Mouse (Mus musculus) heart, embryonic 14.5 days (tissue): ENCODE measurements around the gene Dctn1. TPM values are rescaled to one million over a fixed set of nuclear protein-coding genes. Genes with fewer than 3 reads are reported as not detected.

Source experiments
- ATAC-seq: fragments of 200-750 bp; cut with Nextera tagmentation; 2 replicates; pipeline ENCODE4 v1.8.0; 2017; ENCODE audit warnings: low read depth, moderate TSS enrichment; ENCODE audit not compliant: insufficient number of reproducible peaks, insufficient read depth, low FRiP score
- H3K27ac ChIP-seq, 2 experiments: fragments of 200-500 bp in 1 of 2; fragments of 300-500 bp in 1 of 2; sonication (generic) in 1 of 2; replicated peaks in 1 of 2; 2 replicates each; pipeline ENCODE4 v1.5.1; 2012 to 2014; ENCODE audit warnings: low read depth in 2 of 2, low read length in 2 of 2, control low read depth in 1 of 2, mild to moderate bottlenecking in 1 of 2, mixed read lengths in 1 of 2; ENCODE audit not compliant: control insufficient read depth in 1 of 2, insufficient read depth in 1 of 2
- H3K27me3 ChIP-seq: fragments of 300-500 bp; sonication (generic); 2 replicates; pipeline ENCODE4 v1.6.1; 2014; ENCODE audit warnings: mild to moderate bottlenecking, low read length, control low read depth; ENCODE audit not compliant: control insufficient read depth, insufficient read depth
- H3K36me3 ChIP-seq: fragments of 300-500 bp; sonication (generic); 2 replicates; pipeline ENCODE4 v1.6.1; 2014; ENCODE audit warnings: mild to moderate bottlenecking, control low read depth, low read length, mixed read lengths; ENCODE audit not compliant: control insufficient read depth, insufficient read depth
- H3K4me1 ChIP-seq, 2 experiments: fragments of 200-500 bp in 1 of 2; fragments of 300-500 bp in 1 of 2; sonication (generic) in 1 of 2; 2 replicates each; pipeline ENCODE4 v1.6.1; 2012 to 2014; ENCODE audit warnings: low read length in 2 of 2, control low read depth in 1 of 2, mixed read lengths in 1 of 2; ENCODE audit not compliant: control insufficient read depth in 2 of 2, insufficient read depth in 2 of 2
- H3K4me2 ChIP-seq: fragments of 300-500 bp; sonication (generic); 2 replicates; pipeline ENCODE4 v1.6.1; 2014; ENCODE audit warnings: mild to moderate bottlenecking, low read length
- H3K4me3 ChIP-seq, 2 experiments: fragments of 200-500 bp in 1 of 2; fragments of 300-500 bp in 1 of 2; sonication (generic) in 1 of 2; 2 replicates each; pipeline ENCODE4 v1.5.1; 2012 to 2014; ENCODE audit warnings: low read length in 2 of 2, mild to moderate bottlenecking in 2 of 2, control low read depth in 1 of 2, low read depth in 1 of 2, moderate library complexity in 1 of 2; ENCODE audit not compliant: control insufficient read depth in 1 of 2, insufficient read depth in 1 of 2
- H3K9ac ChIP-seq: fragments of 300-500 bp; sonication (generic); 2 replicates; pipeline ENCODE4 v1.6.1; 2014; ENCODE audit warnings: mild to moderate bottlenecking, low read length
- H3K9me3 ChIP-seq: fragments of 300-500 bp; sonication (generic); 2 replicates; pipeline ENCODE4 v1.6.1; 2016; ENCODE audit warnings: low read length, control low read depth; ENCODE audit not compliant: control insufficient read depth
- WGBS: fragments of 180-500 bp; shearing (Covaris S2); extraction: QIAGEN DNeasy Blood & Tissue Kit; methylation state at CpG from one replicate; pipeline ENCODE4 v1.1.7; 2014; 5-methylcytosine and 5-hydroxymethylcytosine counted together
- polyA plus RNA-seq: library from polyadenylated mRNA; unstranded; fragments of >200 nt; fragmentation: Nextera tagmentation; extraction: Ambion mirVana; gene quantifications from 2 replicates; pipeline ENCODE4 v1.2.1, GENCODE M21; 2014

Dctn1 gene
- polyA plus RNA-seq, 1 experiment from 2014 or later = 60.2 TPM

GRCm38 (mm10) chr6:83136881-83137575 lies 28.7 kb upstream of the Dctn1 start:
- Histone ChIP-seq H3K4me1 (peaks cover 21 to 31% of the 10 kb centered on the region in 2 experiments), H3K27ac (peak overlapping the region; percentile 99 to 100), H3K4me2 (peak overlapping the region; percentile 85), H3K9me3 (no peaks in the 10 kb centered on the region), H3K36me3 (no peaks in the 10 kb centered on the region; the same call in 1 of the 2 replicates), H3K9ac (peak overlapping the region; percentile 95), H3K4me3 (peak overlapping the region; percentile 63 to 64), H3K27me3 (no peaks in the 10 kb centered on the region)
- peak; percentile 83 for ATAC-seq
- under 1% methylated on average over 25 of the region's 26 CpGs for WGBS

DNA sequence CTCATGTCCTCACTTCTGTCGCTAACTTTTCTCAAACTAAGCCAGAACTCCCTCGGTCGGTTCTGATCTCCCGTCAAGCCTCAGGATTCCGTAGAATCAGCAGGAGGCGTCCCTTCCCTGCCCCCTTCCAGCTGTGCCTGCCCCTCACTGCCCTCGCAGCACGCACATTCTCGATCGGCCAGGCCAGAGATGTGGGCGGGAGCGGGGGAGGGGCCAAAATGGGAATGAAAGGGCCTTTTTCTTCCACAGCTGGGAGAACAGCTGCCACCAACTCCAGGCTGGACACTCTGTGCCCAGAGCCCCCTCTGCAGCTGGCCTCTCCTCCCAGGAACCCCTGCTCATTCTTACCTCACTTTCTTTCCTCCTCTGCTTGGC lies 28.2 kb upstream of the Dctn1 start:
- peak overlapping the region; percentile 63 to 64 for H3K4me3 ChIP-seq
- H3K9ac ChIP-seq = peak overlapping the region; percentile 95
- no peaks in the 10 kb centered on the region for H3K9me3 ChIP-seq
- WGBS = 0% methylated on average over 12 of the region's 12 CpGs
- H3K27ac ChIP-seq = peak overlapping the region; percentile 99 to 100
- H3K27me3 ChIP-seq = no peaks in the 10 kb centered on the region
- H3K4me2 ChIP-seq = peak overlapping the region; percentile 85
- H3K36me3 ChIP-seq = no peaks in the 10 kb centered on the region; the same call in 1 of the 2 replicates
- peaks cover 26 to 35% of the 10 kb centered on the region in 2 experiments for H3K4me1 ChIP-seq
- ATAC-seq = peak; percentile 70

DNA sequence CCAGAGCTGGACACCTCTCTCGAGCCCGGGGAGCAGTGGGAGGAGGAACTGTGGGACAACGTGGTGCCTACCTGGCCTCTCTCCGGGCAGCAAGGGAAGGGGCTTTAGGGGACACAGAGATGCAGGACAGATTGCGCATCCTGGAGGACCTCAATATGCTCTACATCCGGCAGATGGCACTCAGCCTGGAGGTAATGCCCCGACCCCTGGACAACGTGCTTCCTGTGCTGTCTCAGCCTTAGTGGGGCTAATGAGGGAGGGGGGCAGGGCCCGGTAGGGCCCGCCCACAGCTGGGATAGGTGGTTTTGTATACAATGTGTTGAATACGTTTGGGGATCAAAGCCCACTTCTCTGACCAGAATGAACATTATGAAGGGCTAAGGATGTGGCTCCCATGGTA lies 27.7 kb upstream of the Dctn1 start:
- Histone ChIP-seq H3K4me2 (peak overlapping the region; percentile 85), H3K9ac (peak overlapping the region; percentile 95), H3K9me3 (no peaks in the 10 kb centered on the region), H3K4me1 (peaks cover 30 to 38% of the 10 kb centered on the region in 2 experiments), H3K36me3 (no peaks in the 10 kb centered on the region; the same call in 1 of the 2 replicates), H3K27me3 (no peaks in the 10 kb centered on the region), H3K27ac (peak overlapping the region; percentile 99 to 100), H3K4me3 (peak overlapping the region; percentile 63 to 64)
- WGBS = 0% methylated on average over 11 of the region's 11 CpGs
- peak; percentile 32; the same call in 1 of the 2 replicates for ATAC-seq

DNA sequence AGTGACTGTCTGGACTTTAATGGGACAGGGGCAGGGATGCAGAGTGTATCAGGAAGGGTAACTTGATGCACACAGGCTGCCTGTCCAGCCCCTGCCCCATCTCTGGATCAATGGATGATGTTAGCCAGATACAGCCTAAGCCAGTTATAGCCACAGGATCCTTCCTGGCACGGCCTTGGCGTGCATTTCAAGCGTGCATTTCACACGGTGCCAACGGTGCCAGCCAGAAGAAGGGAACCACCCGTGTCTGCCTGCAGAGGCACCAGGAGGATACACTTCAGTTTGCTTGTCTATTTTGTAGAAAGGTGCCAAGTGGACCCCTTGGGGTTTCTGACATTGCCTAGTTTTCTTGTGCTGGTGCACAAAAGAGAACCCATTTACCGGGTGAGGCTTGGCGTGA lies 25.7 kb upstream of the Dctn1 start:
- Histone ChIP-seq H3K4me3 (no peak overlapping the region), H3K9me3 (no peaks in the 10 kb centered on the region), H3K4me1 (peaks cover 30 to 38% of the 10 kb centered on the region in 2 experiments), H3K27ac (no peak overlapping the region), H3K9ac (no peak overlapping the region), H3K36me3 (no peaks in the 10 kb centered on the region; the same call in 1 of the 2 replicates), H3K4me2 (no peak overlapping the region), H3K27me3 (no peaks in the 10 kb centered on the region)
- 91% methylated on average over 8 of the region's 8 CpGs for whole genome bisulfite sequencing
- no peak for ATAC-seq

DNA sequence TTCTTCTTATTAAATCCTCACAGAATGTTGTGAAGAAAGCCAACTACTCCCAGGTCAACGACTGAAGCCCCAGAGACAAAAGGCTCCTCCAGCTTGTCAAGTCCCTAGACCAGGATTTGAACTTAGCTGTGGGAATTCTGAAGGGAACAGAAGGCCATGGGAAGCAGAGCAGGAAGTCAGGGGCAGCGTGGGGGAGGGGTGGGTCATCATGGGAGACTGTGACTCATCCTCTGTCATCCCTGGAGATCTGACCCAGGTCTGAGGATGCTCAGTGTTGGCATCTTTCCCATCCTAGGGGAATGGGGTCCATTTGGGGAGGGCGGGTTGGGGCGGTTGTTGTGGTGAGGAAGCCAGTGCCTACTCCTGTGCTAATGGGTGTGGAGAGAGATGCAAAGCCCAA lies 24.1 kb upstream of the Dctn1 start:
- Histone ChIP-seq H3K27me3 (no peaks in the 10 kb centered on the region), H3K9ac (peak overlapping the region; percentile 79), H3K4me2 (peak overlapping the region; percentile 82), H3K9me3 (no peaks in the 10 kb centered on the region), H3K27ac (peak overlapping the region; percentile 44 to 46), H3K36me3 (peaks cover 6% of the 10 kb centered on the region), H3K4me3 (peak overlapping the region; percentile 39 to 49), H3K4me1 (peaks cover 19 to 28% of the 10 kb centered on the region in 2 experiments)
- 32% methylated on average over 4 of the region's 4 CpGs for WGBS
- no peak for ATAC-seq

- Histone ChIP-seq H3K27me3 (no peaks in the 10 kb centered on the region), H3K4me3 (peak overlapping the region; percentile 39 to 49), H3K9me3 (no peaks in the 10 kb centered on the region), H3K4me1 (peaks cover 18 to 28% of the 10 kb centered on the region in 2 experiments), H3K36me3 (peaks cover 13% of the 10 kb centered on the region), H3K4me2 (peak overlapping the region; percentile 82), H3K9ac (peak overlapping the region; percentile 79), H3K27ac (peak overlapping the region; percentile 44 to 46)
- ATAC-seq = no peak
- 3% methylated on average over 41 of the region's 41 CpGs for WGBS
Measured at GRCm38 (mm10) chr6:83142211-83142731, 23.4 kb upstream of the Dctn1 start.

- no peak for ATAC-seq
- H3K9ac ChIP-seq = peak overlapping the region; percentile 79
- H3K4me1 ChIP-seq = peaks cover 18 to 26% of the 10 kb centered on the region in 2 experiments
- H3K9me3 ChIP-seq = no peaks in the 10 kb centered on the region
- no peak overlapping the region for H3K27ac ChIP-seq
- peak overlapping the region in 1 of 2 experiments; percentile 39; a peak in 1 of 4 replicates for H3K4me3 ChIP-seq
- 41% methylated on average over 11 of the region's 11 CpGs for WGBS
- H3K4me2 ChIP-seq = peak overlapping the region; percentile 82
- peaks cover 19% of the 10 kb centered on the region for H3K36me3 ChIP-seq
- H3K27me3 ChIP-seq = no peaks in the 10 kb centered on the region
Measured at GRCm38 (mm10) chr6:83142886-83143285, 22.8 kb upstream of the Dctn1 start.
